ENCODE assay signal across 12 mouse cellular contexts in the genomic region with DNA sequence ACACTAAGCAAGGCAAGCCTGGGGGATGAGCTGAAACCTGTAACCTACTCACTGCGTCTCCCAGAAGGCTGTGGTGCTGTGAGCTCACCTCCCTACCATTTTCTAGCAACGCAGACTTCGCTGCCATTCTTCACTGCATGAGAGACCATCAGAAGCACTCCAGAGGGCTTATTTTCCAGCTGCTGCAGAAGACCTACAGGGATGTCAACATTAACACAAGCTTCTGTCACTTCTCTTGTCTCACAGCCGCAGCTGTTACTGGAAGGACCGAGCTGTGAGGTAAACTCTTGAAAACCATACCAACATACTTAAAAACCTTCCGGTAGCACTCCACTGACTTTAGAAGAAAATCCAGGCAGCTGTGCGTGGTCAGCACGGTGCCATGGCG.
"Had no signal": no experiment of that assay in that cellular context is flagged by ENCODE, and none has a peak within 500 bp of the region (broad histone marks: within the 10 kb centered on the region; RNA-seq: fewer than 3 reads in every experiment).

No protein-coding gene starts in this region.

- H3K9me3 ChIP-seq: limb, embryonic 15.5 days; liver, embryonic 12.5 days; lung, embryonic 15.5 days; neural tube, embryonic 12.5 days had no signal

- H3K27ac ChIP-seq: kidney, postnatal 0 days; limb, embryonic 15.5 days; liver, embryonic 12.5 days; lung, embryonic 15.5 days; neural tube, embryonic 12.5 days had no signal

- H3K27me3 ChIP-seq: limb, embryonic 15.5 days; liver, embryonic 12.5 days; lung, embryonic 15.5 days; neural tube, embryonic 12.5 days had no signal

- H3K36me3 ChIP-seq: limb, embryonic 15.5 days; liver, embryonic 12.5 days; lung, embryonic 15.5 days; neural tube, embryonic 12.5 days had no signal

- H3K4me2 ChIP-seq: limb, embryonic 15.5 days; liver, embryonic 12.5 days; neural tube, embryonic 12.5 days had no signal

- H3K4me3 ChIP-seq: limb, embryonic 15.5 days; liver, embryonic 12.5 days; lung, embryonic 15.5 days; myocyte; neural tube, embryonic 12.5 days had no signal

- H3K9ac ChIP-seq: limb, embryonic 15.5 days; liver, embryonic 12.5 days; lung, embryonic 15.5 days; neural tube, embryonic 12.5 days had no signal

- DNase-seq: layer of hippocampus, adult 9-11 months; midbrain, embryonic 14.5 days; right cerebral cortex, postnatal 4 days; spleen, adult 18-20 months; thymus, adult 18-20 months; thymus, postnatal 25 days had no signal
